Mouse (Mus musculus) lung, adult 18-20 months (tissue): ENCODE measurements around the gene Tmem131l.

Source experiments
- DNase-seq, 2 experiments: peaks; one replicate each; pipeline ENCODE4 v3.0.0; 2022; ENCODE audit warnings: mixed read lengths in 2 of 2

The Tmem131l gene

GRCm38 (mm10) chr3:83857621-83858020 is 182.4 kb downstream of the Tmem131l start:
- DNase-seq, result no peak

GRCm38 (mm10) chr3:83855643-83856042 is 184.3 kb downstream of the Tmem131l start:
- no peak for DNase-seq

GRCm38 (mm10) chr3:83849341-83849740 is 190.6 kb downstream of the Tmem131l start:
- DNase-seq, result no peak
